Mouse (Mus musculus) ES-E14 (cell line): ENCODE measurements around the gene Cmya5. TPM values are rescaled to one million over a fixed set of nuclear protein-coding genes. Genes with fewer than 3 reads are reported as not detected.
"Not testable (repeated sequence)": the region's sequence is repeated elsewhere in the genome, so short reads cannot be mapped to it uniquely, and the experiment has no call there.

ENCODE experiments used
- DNase-seq: peaks from one replicate; pipeline ENCODE4 v3.0.0-alpha.2; 2013; ENCODE audit warnings: low read depth, low spot score
- H3K27ac ChIP-seq: 2 replicates; pipeline ENCODE4 v1.5.1; 2012; ENCODE audit warnings: low read depth, mild to moderate bottlenecking, low read length, moderate library complexity, mixed read lengths; ENCODE audit not compliant: poor library complexity, insufficient read depth, severe bottlenecking
- H3K36me3 ChIP-seq: 2 replicates; pipeline ENCODE4 v1.6.1; 2012; ENCODE audit warnings: mild to moderate bottlenecking, low read length, moderate library complexity, mixed read lengths; ENCODE audit not compliant: control insufficient read depth, poor library complexity, insufficient read depth, severe bottlenecking
- H3K4me1 ChIP-seq, 2 experiments: fragments of 150-350 bp in 1 of 2; sonication (generic) in 1 of 2; 2 replicates each; pipeline ENCODE4 v1.6.1; 2012; ENCODE audit warnings: low read length in 2 of 2, mild to moderate bottlenecking in 1 of 2, mixed read lengths in 1 of 2; ENCODE audit not compliant: control insufficient read depth in 2 of 2, insufficient read depth in 2 of 2, poor library complexity in 1 of 2
- H3K4me3 ChIP-seq, 2 experiments: fragments of 150-350 bp in 1 of 2; sonication (generic) in 1 of 2; 2 replicates each; pipeline ENCODE4 v1.5.1; 2012; ENCODE audit warnings: low read length in 2 of 2, low read depth in 1 of 2, mild to moderate bottlenecking in 1 of 2, mixed read lengths in 1 of 2; ENCODE audit not compliant: insufficient read depth in 1 of 2, poor library complexity in 1 of 2, severe bottlenecking in 1 of 2
- H3K9ac ChIP-seq: 2 replicates; pipeline ENCODE4 v1.6.1; 2012; ENCODE audit warnings: low read depth, mild to moderate bottlenecking, low read length, mixed read lengths; ENCODE audit not compliant: poor library complexity, insufficient read depth, severe bottlenecking
- H3K9me3 ChIP-seq: fragments of 150-350 bp; sonication (generic); 2 replicates; pipeline ENCODE4 v1.6.1; 2012; ENCODE audit warnings: low read depth, mild to moderate bottlenecking, low read length; ENCODE audit not compliant: control insufficient read depth, insufficient read depth
- CHD2 ChIP-seq: IDR thresholded peaks from 2 replicates; pipeline ENCODE4 v1.6.1; 2014; ENCODE audit warnings: mild to moderate bottlenecking, low read depth, low read length, inconsistent platforms
- HCFC1 ChIP-seq: IDR thresholded peaks from 2 replicates; pipeline ENCODE4 v1.6.1; 2012; ENCODE audit warnings: low read length, inconsistent platforms, borderline replicate concordance; ENCODE audit not compliant: insufficient read depth
- MAFK ChIP-seq: IDR thresholded peaks from 2 replicates; pipeline ENCODE4 v1.6.1; 2014; ENCODE audit warnings: mild to moderate bottlenecking, low read depth, low read length, inconsistent platforms; ENCODE audit not compliant: insufficient read depth
- ZC3H11A ChIP-seq: IDR thresholded peaks from 2 replicates; pipeline ENCODE4 v1.6.1; 2012; ENCODE audit warnings: low read depth, mild to moderate bottlenecking, inconsistent platforms, low read length, borderline replicate concordance
- ZNF384 ChIP-seq: IDR thresholded peaks from 2 replicates; pipeline ENCODE4 v1.6.1; 2012; ENCODE audit warnings: low read depth, low read length, inconsistent platforms
- in situ Hi-C, 2 experiments: fragments of 600-800 bp; cut with MboI; formaldehyde crosslinking; loops; one replicate each; pipeline ENCODE4 v1.15.1; 2025; ENCODE audit warnings: low sequenced_read_pairs in 2 of 2, inconsistent platforms in 1 of 2; ENCODE audit not compliant: unreplicated experiment in 2 of 2
- total RNA-seq: library from RNA; depleted of rRNA; stranded (reverse); fragments of 300-350 nt; gene quantifications from 2 replicates; pipeline ENCODE4 v1.2.3, GENCODE M21; 2012

Gene Cmya5
- total RNA-seq, 1 experiment = 0.49 TPM

DNA sequence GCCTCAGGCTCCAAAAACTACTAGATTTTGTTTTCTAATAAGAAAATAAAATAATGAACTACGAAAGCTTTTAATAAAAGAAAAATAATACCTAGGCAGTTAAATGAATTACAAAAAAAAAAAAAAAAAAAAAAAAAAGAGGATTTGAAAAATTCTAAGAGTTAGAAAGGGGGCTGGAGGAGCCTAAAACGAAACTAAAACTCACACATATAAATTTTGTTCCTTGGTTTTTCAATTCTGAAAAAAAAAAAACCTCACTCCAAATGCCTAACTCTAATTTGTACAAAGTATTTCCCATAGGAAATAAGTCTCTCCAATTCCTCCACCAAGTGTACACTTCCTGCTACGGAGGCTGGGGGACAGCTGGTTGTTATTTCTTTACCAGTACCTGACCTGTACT is 44.2 kb upstream of the Cmya5 start:
- H3K27ac ChIP-seq = no peak overlapping the region
- in situ Hi-C loops = no loop called here
- no peak overlapping the region for H3K4me3 ChIP-seq
- H3K9me3 ChIP-seq = no peaks in the 10 kb centered on the region
- H3K36me3 ChIP-seq = no peaks in the 10 kb centered on the region
- DNase-seq = no peak
- TF ChIP-seq CHD2 (no peak), HCFC1 (no peak), MAFK (no peak), ZNF384 (no peak), ZC3H11A (no peak)
- no peak overlapping the region for H3K9ac ChIP-seq
- peaks cover 2% of the 10 kb centered on the region in 2 experiments; a peak in 2 of 4 replicates for H3K4me1 ChIP-seq

DNA sequence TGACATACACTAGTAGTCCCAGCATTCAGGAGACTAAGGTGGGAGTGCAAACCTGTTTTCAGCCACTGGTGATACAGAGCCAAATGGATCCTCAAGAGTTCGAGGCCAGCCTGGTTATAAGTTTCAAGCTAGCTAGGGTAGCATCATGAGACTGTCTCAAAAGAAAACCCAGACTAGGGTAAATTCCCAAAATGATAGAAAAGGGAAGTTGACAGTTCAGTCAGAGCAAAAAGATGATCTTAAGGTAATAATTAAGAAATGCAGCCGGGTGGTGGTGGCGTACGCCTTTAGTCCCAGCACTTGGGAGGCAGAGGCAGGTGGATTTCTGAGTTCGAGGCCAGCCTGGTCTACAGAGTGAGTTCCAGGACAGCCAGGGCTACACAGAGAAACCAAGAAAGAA is 43.3 kb upstream of the Cmya5 start:
- H3K4me1 ChIP-seq, DNase-seq, H3K27ac ChIP-seq, H3K4me3 ChIP-seq, in situ Hi-C loops, H3K36me3 ChIP-seq, H3K9ac ChIP-seq, H3K9me3 ChIP-seq: not testable (repeated sequence)

DNA sequence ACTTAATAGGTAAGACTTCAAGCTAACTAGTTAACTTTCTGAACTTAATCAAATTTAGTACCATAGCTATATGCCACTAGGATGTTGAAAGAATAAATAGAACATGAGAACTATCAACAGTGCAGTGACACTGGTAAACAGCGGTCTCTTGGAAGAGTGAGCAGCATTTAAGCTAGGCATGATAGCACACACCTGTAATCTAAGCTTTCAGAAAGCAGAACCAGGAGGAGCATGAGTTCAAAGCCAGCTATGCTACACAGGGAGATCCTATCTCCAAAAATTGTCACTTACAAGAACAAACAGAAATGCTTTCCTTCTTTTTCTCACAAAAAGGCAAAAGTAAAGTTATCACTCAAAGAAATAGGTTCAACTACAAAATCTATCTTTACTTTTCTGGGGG is 35.8 kb upstream of the Cmya5 start:
- Histone ChIP-seq H3K9me3 (no peaks in the 10 kb centered on the region), H3K27ac (no peak overlapping the region), H3K9ac (no peak overlapping the region), H3K36me3 (no peaks in the 10 kb centered on the region), H3K4me3 (no peak overlapping the region), H3K4me1 (no peaks in the 10 kb centered on the region)
- no peak for TF ChIP-seq MAFK
- TF ChIP-seq ZNF384 = no peak
- TF ChIP-seq HCFC1 = no peak
- TF ChIP-seq ZC3H11A = no peak
- no peak for TF ChIP-seq CHD2
- DNase-seq = no peak
- in situ Hi-C loops = no loop called here

DNA sequence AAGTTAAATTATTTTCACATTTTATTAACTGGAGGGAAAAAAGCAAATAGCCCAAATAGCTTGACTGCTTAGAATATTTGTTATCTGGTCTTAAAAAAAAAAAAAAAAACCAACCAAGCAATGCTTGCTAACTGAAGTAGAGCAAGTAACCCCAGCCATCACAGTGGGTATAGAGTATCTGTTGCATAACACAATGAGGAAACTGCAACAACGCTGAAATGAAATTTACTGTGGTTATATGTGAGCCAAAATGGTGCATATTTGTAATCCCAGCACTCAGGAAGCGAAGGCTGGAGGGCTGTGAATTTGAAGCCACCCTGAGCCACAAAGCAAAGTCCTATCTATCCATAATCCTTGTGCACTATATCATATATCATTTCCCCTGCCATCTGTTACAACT is 35.0 kb upstream of the Cmya5 start:
- no peak overlapping the region for H3K4me3 ChIP-seq
- DNase-seq = no peak
- TF ChIP-seq MAFK = no peak
- TF ChIP-seq HCFC1 = no peak
- no peak for TF ChIP-seq ZNF384
- TF ChIP-seq CHD2 = no peak
- TF ChIP-seq ZC3H11A = no peak
- H3K27ac ChIP-seq = no peak overlapping the region
- no peaks in the 10 kb centered on the region for H3K4me1 ChIP-seq
- H3K36me3 ChIP-seq = no peaks in the 10 kb centered on the region
- no peak overlapping the region for H3K9ac ChIP-seq
- in situ Hi-C loops = no loop called here
- H3K9me3 ChIP-seq = no peaks in the 10 kb centered on the region

DNA sequence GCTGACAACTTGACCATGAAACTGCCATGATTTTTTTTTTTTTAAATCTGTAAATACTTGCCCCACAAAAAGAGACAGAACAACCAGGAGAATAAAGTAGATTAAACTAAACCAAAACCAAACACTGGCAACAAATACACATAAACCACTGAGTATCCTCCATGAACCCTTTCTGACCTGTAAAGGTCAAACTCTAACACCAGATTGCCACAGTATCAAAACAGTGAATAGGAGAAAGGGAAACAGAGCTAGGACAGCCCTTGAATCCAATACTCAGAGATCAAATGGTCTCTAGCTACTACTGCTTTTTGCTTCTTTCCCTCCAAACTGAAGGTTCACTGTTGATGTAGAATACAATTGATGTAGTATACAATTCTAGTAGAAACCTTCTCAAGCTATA is 33.0 kb upstream of the Cmya5 start:
- H3K36me3 ChIP-seq = peaks cover 3% of the 10 kb centered on the region
- no peak for DNase-seq
- in situ Hi-C loops = no loop called here

More for the DNA sequence above, 33.0 kb upstream of the Cmya5 start:
- Histone ChIP-seq H3K9me3 (no peaks in the 10 kb centered on the region), H3K4me1 (no peaks in the 10 kb centered on the region), H3K27ac (no peak overlapping the region), H3K4me3 (no peak overlapping the region), H3K9ac (no peak overlapping the region)
- TF ChIP-seq ZNF384 (no peak), ZC3H11A (no peak), MAFK (no peak)
